Mouse (Mus musculus) ES-Bruce4 (cell line): Measurements from ENCODE around the gene Spag16.

Experiments used
- CTCF ChIP-seq: IDR thresholded peaks from one replicate; pipeline ENCODE4 v1.8.1; 2011; ENCODE audit warnings: low read depth, low read length
- EP300 ChIP-seq: IDR thresholded peaks from 2 replicates; pipeline ENCODE4 v1.6.1; 2011; ENCODE audit warnings: low read depth, low read length; ENCODE audit not compliant: insufficient read depth
- POLR2A ChIP-seq: IDR thresholded peaks from one replicate; pipeline ENCODE4 v1.8.1; 2011; ENCODE audit warnings: low read length; ENCODE audit not compliant: insufficient read depth

GRCm38 (mm10) chr1:70692529-70692928, 865.8 kb downstream of the Spag16 start:
- TF ChIP-seq CTCF: no peak
- TF ChIP-seq POLR2A: no peak
- no peak for TF ChIP-seq EP300
